Mouse (Mus musculus) bone marrow macrophage, adult 2 months (primary cell): Measurements from ENCODE around the gene Kif22.

Source experiments
- CTCF ChIP-seq: IDR thresholded peaks from 2 replicates; pipeline ENCODE4 v1.5.1; 2012; ENCODE audit warnings: low read depth, mild to moderate bottlenecking, low read length, moderate library complexity
- POLR2A ChIP-seq: IDR thresholded peaks from 2 replicates; pipeline ENCODE4 v1.6.1; 2012; ENCODE audit warnings: mild to moderate bottlenecking, low read depth, low read length, borderline replicate concordance

- TF ChIP-seq CTCF (no peak), POLR2A (no peak)
These were observed 26.0 kb downstream of the Kif22 start, which contains the start of gene Pagr1b for GRCm38 (mm10) chr7:127016481-127016485.
